In genomic region chr10:123028949-123029348, GRCm38 (mm10) we compare ENCODE assay signal across 26 mouse cellular contexts.
"Had no signal": no experiment of that assay in that cellular context is flagged by ENCODE, and none has a peak within 500 bp of the region (broad histone marks: within the 10 kb centered on the region; RNA-seq: fewer than 3 reads in every experiment).

No protein-coding gene starts in this region.

- H3K4me1 ChIP-seq: embryonic facial prominence, embryonic 10.5 days; embryonic facial prominence, embryonic 12.5 days; embryonic facial prominence, embryonic 13.5 days; embryonic facial prominence, embryonic 15.5 days; forebrain, embryonic 10.5 days; forebrain, embryonic 12.5 days; forebrain, embryonic 13.5 days; forebrain, embryonic 15.5 days; heart, embryonic 10.5 days had no signal

- H3K27me3 ChIP-seq: embryonic facial prominence, embryonic 12.5 days; embryonic facial prominence, embryonic 13.5 days; embryonic facial prominence, embryonic 15.5 days; forebrain, embryonic 12.5 days; forebrain, embryonic 13.5 days; forebrain, embryonic 15.5 days had no signal

- H3K4me2 ChIP-seq: embryonic facial prominence, embryonic 12.5 days; embryonic facial prominence, embryonic 13.5 days; embryonic facial prominence, embryonic 15.5 days; forebrain, embryonic 12.5 days; forebrain, embryonic 13.5 days; forebrain, embryonic 15.5 days had no signal

- DNase-seq: cerebellum, adult 9-10 months; cerebellum, adult 9-11 months; cerebellum, postnatal 10 days; cerebellum, postnatal 14 days; cerebellum, postnatal 25 days; cerebellum, postnatal 36 days; embryo, embryonic 11 days; forebrain, postnatal 0 days; gastrocnemius, adult 2 months; gastrocnemius, postnatal 10 days; gastrocnemius, postnatal 14 days; gastrocnemius, postnatal 25 days; gastrocnemius, postnatal 36 days; heart, adult 2 months had no signal

- H3K9me3 ChIP-seq: embryonic facial prominence, embryonic 10.5 days; embryonic facial prominence, embryonic 12.5 days; embryonic facial prominence, embryonic 13.5 days; embryonic facial prominence, embryonic 15.5 days; forebrain, embryonic 10.5 days; forebrain, embryonic 12.5 days; forebrain, embryonic 13.5 days; forebrain, embryonic 15.5 days; heart, embryonic 10.5 days had no signal

- ATAC-seq: forebrain, embryonic 13.5 days; forebrain, embryonic 14.5 days; forebrain, embryonic 15.5 days; forebrain, embryonic 16.5 days; forebrain, postnatal 0 days had no signal

- H3K27ac ChIP-seq: embryonic facial prominence, embryonic 10.5 days; embryonic facial prominence, embryonic 12.5 days; embryonic facial prominence, embryonic 13.5 days; embryonic facial prominence, embryonic 15.5 days; forebrain, embryonic 10.5 days; forebrain, embryonic 12.5 days; forebrain, embryonic 13.5 days; forebrain, embryonic 15.5 days; gastrocnemius, adult 2 months; heart, adult 2 months; heart, embryonic 10.5 days had no signal

- H3K9ac ChIP-seq: embryonic facial prominence, embryonic 12.5 days; embryonic facial prominence, embryonic 13.5 days; embryonic facial prominence, embryonic 15.5 days; forebrain, embryonic 12.5 days; forebrain, embryonic 13.5 days; forebrain, embryonic 15.5 days; forebrain, postnatal 0 days had no signal

- H3K4me3 ChIP-seq: embryonic facial prominence, embryonic 10.5 days; embryonic facial prominence, embryonic 12.5 days; embryonic facial prominence, embryonic 13.5 days; embryonic facial prominence, embryonic 15.5 days; erythroblast, embryonic 14.5 days; forebrain, embryonic 10.5 days; forebrain, embryonic 12.5 days; forebrain, embryonic 13.5 days; forebrain, embryonic 15.5 days; gastrocnemius, adult 2 months; heart, adult 2 months; heart, embryonic 10.5 days had no signal
